Mouse (Mus musculus) adrenal gland, postnatal 14 days (tissue): ENCODE results near the gene Zfp598. TPM values are rescaled to one million over a fixed set of nuclear protein-coding genes. Genes with fewer than 3 reads are reported as not detected.
A peak's percentile ranks its signal among the peaks of the same experiment; 100 is the strongest.
"Not testable (repeated sequence)": the region's sequence is repeated elsewhere in the genome, so short reads cannot be mapped to it uniquely, and the experiment has no call there.

Source experiments
- DNase-seq: peaks from one replicate; pipeline ENCODE4 v3.0.0; 2021; ENCODE audit warnings: mixed read lengths
- total RNA-seq: library from RNA; stranded (reverse); gene quantifications from 2 replicates; pipeline ENCODE4 v1.2.3, GENCODE M21; 2021

Zfp598 gene
- total RNA-seq, 1 experiment from 2014 or later, result 47.4 TPM

- not testable (repeated sequence) for DNase-seq
These were observed 52.0 kb downstream of the Zfp598 start for GRCm38 (mm10) chr17:24721383-24721955.

- no peak for DNase-seq
These were observed 52.9 kb downstream of the Zfp598 start for GRCm38 (mm10) chr17:24722220-24722924.

- DNase-seq, result no peak
These were observed 53.8 kb downstream of the Zfp598 start for GRCm38 (mm10) chr17:24723122-24723880.

GRCm38 (mm10) chr17:24723881-24724180 is 54.3 kb downstream of the Zfp598 start:
- DNase-seq, result peak; percentile 54

GRCm38 (mm10) chr17:24724184-24724583 is 54.7 kb downstream of the Zfp598 start, which contains the start of gene Ndufb10:
TSS of gene Ndufb10 (minus strand) at chr17:24724478.
- peak; percentile 98 for DNase-seq

- no peak for DNase-seq
These were observed 56.3 kb downstream of the Zfp598 start for GRCm38 (mm10) chr17:24725637-24726390.

GRCm38 (mm10) chr17:24727618-24728017 is 58.1 kb downstream of the Zfp598 start, which contains the start of gene Rpl3l:
TSS of gene Rpl3l (plus strand) at chr17:24727820.
- no peak for DNase-seq

- DNase-seq, result no peak
These were observed 58.7 kb downstream of the Zfp598 start for GRCm38 (mm10) chr17:24728184-24728583.

GRCm38 (mm10) chr17:24729067-24729466 is 59.6 kb downstream of the Zfp598 start:
- DNase-seq, result no peak

- DNase-seq, result no peak
These were observed 61.3 kb downstream of the Zfp598 start for GRCm38 (mm10) chr17:24730787-24731186.

Other genes starting within 250 kb of the Zfp598 start
- 505 and 573 TPM in 2 replicates for gene Eci1, start 243.0 kb upstream of the Zfp598 start, total RNA-seq
- 1.8 and 2.5 TPM in 2 replicates for gene Dnase1l2, start 226.6 kb upstream of the Zfp598 start, total RNA-seq
- gene E4f1, start 199.4 kb upstream of the Zfp598 start, total RNA-seq, result 16.2 and 19.4 TPM in 2 replicates
- 55.8 and 59.0 TPM in 2 replicates for gene Pgp, start 199.3 kb upstream of the Zfp598 start, total RNA-seq
- 0.75 TPM in 1 of 2 replicates, not detected in the other for gene Bricd5, start 195.8 kb upstream of the Zfp598 start, total RNA-seq
- gene Mlst8, start 190.6 kb upstream of the Zfp598 start, total RNA-seq, result 19.5 and 23.3 TPM in 2 replicates
- 14.8 and 16.1 TPM in 2 replicates for gene Caskin1, start 181.1 kb upstream of the Zfp598 start, total RNA-seq
- gene Traf7, start 141.7 kb upstream of the Zfp598 start, total RNA-seq, result 85.4 and 101 TPM in 2 replicates
- gene Rab26, start 135.5 kb upstream of the Zfp598 start, total RNA-seq, result 1.1 and 1.8 TPM in 2 replicates
- gene Pkd1, start 119.9 kb upstream of the Zfp598 start, total RNA-seq, result 42.2 and 44.3 TPM in 2 replicates
- 100 and 110 TPM in 2 replicates for gene Tsc2, start 37.1 kb upstream of the Zfp598 start, total RNA-seq
- 7.2 and 7.7 TPM in 2 replicates for gene Nthl1, start 37.0 kb upstream of the Zfp598 start, total RNA-seq
- 90.2 and 99.1 TPM in 2 replicates for gene Slc9a3r2, start 19.4 kb upstream of the Zfp598 start, total RNA-seq
- not detected in 2 replicates for gene Npw, start 11.2 kb upstream of the Zfp598 start, total RNA-seq
- gene Syngr3, start 20.3 kb downstream of the Zfp598 start, total RNA-seq, result 1.8 and 5.7 TPM in 2 replicates
- 36.0 and 39.3 TPM in 2 replicates for gene Gfer, start 26.5 kb downstream of the Zfp598 start, total RNA-seq
- 3.6 and 5.7 TPM in 2 replicates for gene Noxo1, start 26.5 kb downstream of the Zfp598 start, total RNA-seq
- gene Tbl3, start 38.0 kb downstream of the Zfp598 start, total RNA-seq, result 35.8 and 41.2 TPM in 2 replicates
- not detected in 2 replicates for gene Rnf151, start 48.4 kb downstream of the Zfp598 start, total RNA-seq
- gene Rps2, start 48.4 kb downstream of the Zfp598 start, total RNA-seq, result 702 and 762 TPM in 2 replicates
- 418 and 458 TPM in 2 replicates for gene Ndufb10, start 54.8 kb downstream of the Zfp598 start, total RNA-seq
- gene Rpl3l, start 58.1 kb downstream of the Zfp598 start, total RNA-seq, result 0.53 TPM in 1 of 2 replicates, not detected in the other
- 73.2 and 98.3 TPM in 2 replicates for gene Msrb1, start 67.0 kb downstream of the Zfp598 start, total RNA-seq
- gene Hs3st6, start 83.3 kb downstream of the Zfp598 start, total RNA-seq, result 2.0 and 2.4 TPM in 2 replicates
- gene Meiob, start 134.6 kb downstream of the Zfp598 start, total RNA-seq, result 0.67 and 0.71 TPM in 2 replicates
- 122 and 150 TPM in 2 replicates for gene Hagh, start 170.5 kb downstream of the Zfp598 start, total RNA-seq
- gene Fahd1, start 180.7 kb downstream of the Zfp598 start, total RNA-seq, result 40.6 and 43.0 TPM in 2 replicates
- 1.2 and 12.2 TPM in 2 replicates for gene Igfals, start 196.3 kb downstream of the Zfp598 start, total RNA-seq
- gene Nubp2, start 216.7 kb downstream of the Zfp598 start, total RNA-seq, result 39.5 and 48.8 TPM in 2 replicates
- gene Spsb3, start 217.0 kb downstream of the Zfp598 start, total RNA-seq, result 30.2 and 34.6 TPM in 2 replicates
- gene Eme2, start 225.4 kb downstream of the Zfp598 start, total RNA-seq, result 36.7 and 43.1 TPM in 2 replicates
- 133 and 145 TPM in 2 replicates for gene Mrps34, start 225.4 kb downstream of the Zfp598 start, total RNA-seq
- gene Nme3, start 226.8 kb downstream of the Zfp598 start, total RNA-seq, result 46.1 and 47.4 TPM in 2 replicates